ENCODE assay signal across 16 mouse cellular contexts in the genomic region with DNA sequence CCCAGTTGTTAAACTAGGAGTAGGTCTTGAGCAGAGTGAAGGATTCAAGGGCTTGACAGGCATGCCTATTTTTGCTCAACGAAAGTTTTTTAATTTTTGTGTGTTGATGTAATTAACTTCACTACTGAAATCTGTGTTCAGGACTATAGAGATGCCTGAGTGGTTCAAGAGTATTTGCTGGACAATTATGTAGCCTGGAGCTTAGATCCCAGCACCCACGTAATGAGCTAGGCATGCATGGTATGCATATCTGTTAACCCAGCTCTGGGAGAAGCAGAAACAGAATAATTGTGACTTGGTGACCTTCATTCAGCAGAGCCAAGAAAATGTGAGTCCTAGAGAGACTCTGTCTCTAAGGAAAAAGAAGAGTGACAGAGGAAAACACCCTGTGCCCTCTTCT. TPM values are rescaled to one million over a fixed set of nuclear protein-coding genes. Genes with fewer than 3 reads are reported as not detected.
DNase-seq lines count a peak whose midpoint lies in the region; ATAC-seq and TF ChIP-seq lines count a peak whose summit lies in the region.
"Had no signal": no experiment of that assay in that cellular context is flagged by ENCODE, and none has a peak within 500 bp of the region (broad histone marks: within the 10 kb centered on the region; RNA-seq: fewer than 3 reads in every experiment).

No protein-coding gene starts in this region.

- no peaks in the 10 kb centered on the region for H3K9me3 ChIP-seq in heart, embryonic 16.5 days (replicated peaks; ENCODE audit: control insufficient read depth, low read length)
- no peaks in the 10 kb centered on the region for H3K9me3 ChIP-seq in stomach, postnatal 0 days (ENCODE audit: control insufficient read depth, low read length)
- no peaks in the 10 kb centered on the region for H3K9me3 ChIP-seq in liver, embryonic 11.5 days (ENCODE audit: control insufficient read depth, low read length)
- H3K9me3 ChIP-seq: forebrain, embryonic 13.5 days; liver, embryonic 12.5 days; midbrain, embryonic 10.5 days had no signal

- ATAC-seq in heart, embryonic 16.5 days (replicated peaks; ENCODE audit: extremely low read depth, insufficient read depth, low FRiP score), result peak; percentile 92
- no peak for ATAC-seq in stomach, postnatal 0 days (ENCODE audit: low FRiP score, low TSS enrichment)
- no peak for ATAC-seq in liver, embryonic 11.5 days (replicated peaks; ENCODE audit: low FRiP score)
- ATAC-seq: forebrain, embryonic 13.5 days; intestine, embryonic 16.5 days; liver, embryonic 12.5 days had no signal

- TF ChIP-seq EP300 in stomach, postnatal 0 days (optimal IDR thresholded peaks at IDR 0.05), result no peak

- TF ChIP-seq CTCF in stomach, postnatal 0 days (IDR thresholded peaks at IDR 0.05; ENCODE audit: low read depth), result no peak

- DNase-seq in heart, adult 9 months (ENCODE audit: low spot score in 2 of 2), result no peak
- peak; percentile 4 for DNase-seq in fibroblast of lung, adult 2 months (ENCODE audit: low read depth)
- peak; percentile 16 for DNase-seq in kidney, postnatal 10 days
- peak; percentile 57 for DNase-seq in lung, postnatal 25 days (ENCODE audit: low spot score)
- DNase-seq in gastrocnemius, postnatal 4 days (ENCODE audit: low spot score in 2 of 2), result no peak
- no peak for DNase-seq in stomach, postnatal 0 days (ENCODE audit: low spot score)
- DNase-seq in liver, embryonic 11.5 days (ENCODE audit: low spot score), result no peak
- DNase-seq: gastrocnemius, postnatal 25 days; layer of hippocampus, postnatal 36 days had no signal

- H3K9ac ChIP-seq in heart, embryonic 16.5 days (ENCODE audit: low read length), result no peak overlapping the region
- H3K9ac ChIP-seq in stomach, postnatal 0 days (ENCODE audit: low read length), result no peak overlapping the region
- no peak overlapping the region for H3K9ac ChIP-seq in liver, embryonic 11.5 days (ENCODE audit: low read depth, low read length)
- H3K9ac ChIP-seq: forebrain, embryonic 13.5 days; liver, embryonic 12.5 days had no signal

- H3K36me3 ChIP-seq in heart, embryonic 16.5 days (ENCODE audit: control insufficient read depth, insufficient read depth), result no peaks in the 10 kb centered on the region
- H3K36me3 ChIP-seq in stomach, postnatal 0 days (ENCODE audit: control insufficient read depth, insufficient read depth, low read length), result no peaks in the 10 kb centered on the region
- no peaks in the 10 kb centered on the region for H3K36me3 ChIP-seq in liver, embryonic 11.5 days (ENCODE audit: control insufficient read depth, insufficient read depth, low read length)
- H3K36me3 ChIP-seq: liver, embryonic 12.5 days; midbrain, embryonic 10.5 days had no signal

- WGBS in heart, embryonic 16.5 days, result 23% methylated on average over 2 of the region's 2 CpGs
- 54% methylated on average over 2 of the region's 2 CpGs for WGBS in stomach, postnatal 0 days
- WGBS in liver, embryonic 11.5 days, result 62% methylated on average over 2 of the region's 2 CpGs

- peaks cover 3% of the 10 kb centered on the region; the same call in 1 of the 2 replicates for H3K4me1 ChIP-seq in heart, embryonic 16.5 days (ENCODE audit: control insufficient read depth, insufficient read depth, low read length)
- H3K4me1 ChIP-seq in stomach, postnatal 0 days (replicated peaks; ENCODE audit: control insufficient read depth, insufficient read depth), result no peaks in the 10 kb centered on the region
- H3K4me1 ChIP-seq in liver, embryonic 11.5 days (replicated peaks; ENCODE audit: control insufficient read depth, insufficient read depth, low read length), result no peaks in the 10 kb centered on the region
- H3K4me1 ChIP-seq: forebrain, embryonic 13.5 days; liver, embryonic 12.5 days; midbrain, embryonic 10.5 days had no signal

- H3K4me2 ChIP-seq in heart, embryonic 16.5 days (ENCODE audit: low read depth, low read length), result no peak overlapping the region
- H3K4me2 ChIP-seq in stomach, postnatal 0 days (replicated peaks; ENCODE audit: low read depth), result no peak overlapping the region
- no peak overlapping the region for H3K4me2 ChIP-seq in liver, embryonic 11.5 days
- H3K4me2 ChIP-seq: forebrain, embryonic 13.5 days; liver, embryonic 12.5 days had no signal

- H3K27me3 ChIP-seq in heart, embryonic 16.5 days (ENCODE audit: control insufficient read depth, insufficient read depth, low read length), result no peaks in the 10 kb centered on the region
- H3K27me3 ChIP-seq in stomach, postnatal 0 days (ENCODE audit: control insufficient read depth, insufficient read depth, low read length), result no peaks in the 10 kb centered on the region
- no peaks in the 10 kb centered on the region for H3K27me3 ChIP-seq in liver, embryonic 11.5 days (replicated peaks; ENCODE audit: control insufficient read depth, insufficient read depth, low read length)
- H3K27me3 ChIP-seq: forebrain, embryonic 13.5 days; liver, embryonic 12.5 days had no signal

- no peak overlapping the region for H3K4me3 ChIP-seq in heart, embryonic 16.5 days (ENCODE audit: low read length)
- no peak overlapping the region for H3K4me3 ChIP-seq in stomach, postnatal 0 days (ENCODE audit: low read depth, low read length)
- no peak overlapping the region for H3K4me3 ChIP-seq in liver, embryonic 11.5 days (ENCODE audit: low read depth, low read length)
- H3K4me3 ChIP-seq: forebrain, embryonic 13.5 days; liver, embryonic 12.5 days; midbrain, embryonic 10.5 days had no signal

- H3K27ac ChIP-seq in heart, embryonic 16.5 days (ENCODE audit: low read length), result peak overlapping the region; percentile 61
- H3K27ac ChIP-seq in stomach, postnatal 0 days (replicated peaks), result no peak overlapping the region
- no peak overlapping the region for H3K27ac ChIP-seq in liver, embryonic 11.5 days (ENCODE audit: low read depth, low read length)
- H3K27ac ChIP-seq: forebrain, embryonic 13.5 days; liver, embryonic 12.5 days; midbrain, embryonic 10.5 days had no signal

RNA-seq across cellular contexts. Expression of a gene that starts 10.6 kb away (rescaled TPM):
- polyA plus RNA-seq in heart, embryonic 16.5 days (2015; fragmentation: Nextera tagmentation; extraction: Ambion mirVana), result 0.05 TPM in 1 of 2 replicates, not detected in the other
- not detected for total RNA-seq in gastrocnemius, postnatal 4 days (2021)
- polyA plus RNA-seq in stomach, postnatal 0 days (2015; fragmentation: Nextera tagmentation; extraction: Ambion mirVana), result 0.04 and 0.07 TPM in 2 replicates
- not detected in 2 replicates for polyA plus RNA-seq in liver, embryonic 11.5 days (2014; fragmentation: Nextera tagmentation; extraction: Ambion mirVana)
- total RNA-seq: gastrocnemius, postnatal 25 days; layer of hippocampus, postnatal 36 days had no signal
- polyA plus RNA-seq: cortical plate, adult 2 months; forebrain, embryonic 13.5 days; liver, embryonic 12.5 days; midbrain, embryonic 10.5 days; neural tube, embryonic 11.5 days had no signal

RNA-seq across cellular contexts. Expression of a gene that starts 54.6 kb away (rescaled TPM):
- 1.6 and 2.7 TPM in 2 replicates for polyA plus RNA-seq in heart, embryonic 16.5 days (2015; fragmentation: Nextera tagmentation; extraction: Ambion mirVana)
- total RNA-seq in gastrocnemius, postnatal 4 days (2021), result under 1 TPM in 1 of 2 experiments, not detected in 1; 0.21 TPM
- polyA plus RNA-seq in stomach, postnatal 0 days (2015; fragmentation: Nextera tagmentation; extraction: Ambion mirVana), result 260 and 272 TPM in 2 replicates
- 2.1 and 3.4 TPM in 2 replicates for polyA plus RNA-seq in liver, embryonic 11.5 days (2014; fragmentation: Nextera tagmentation; extraction: Ambion mirVana)
- total RNA-seq: gastrocnemius, postnatal 25 days had no signal

Comparison
In these comparisons a context has a peak if more than half of its experiments do, and no peak if none do; other contexts are left out.
1. DNase-seq: peak in fibroblast of lung, adult 2 months (single experiment), kidney, postnatal 10 days (single experiment) and lung, postnatal 25 days (single experiment); none in heart, adult 9 months (0 of 2), gastrocnemius, postnatal 4 days (0 of 2), stomach, postnatal 0 days (single experiment) and liver, embryonic 11.5 days (single experiment).
2. RNA of a gene that starts 54.6 kb away (polyA plus RNA-seq): 260 to 272 TPM in stomach, postnatal 0 days; 2.1 to 3.4 TPM in liver, embryonic 11.5 days and 1.6 to 2.7 TPM in heart, embryonic 16.5 days; every median in the first group is over 10 times any median in the second.